Mouse (Mus musculus) adipocyte (in vitro differentiated cells): Measurements from ENCODE around the gene Emilin3.
"Not testable (repeated sequence)": the region's sequence is repeated elsewhere in the genome, so short reads cannot be mapped to it uniquely, and the experiment has no call there.

Source experiments
- DNase-seq: peaks from one replicate; pipeline ENCODE4 v3.0.0-alpha.2; 2016; ENCODE audit warnings: low spot score

The Emilin3 gene

DNA sequence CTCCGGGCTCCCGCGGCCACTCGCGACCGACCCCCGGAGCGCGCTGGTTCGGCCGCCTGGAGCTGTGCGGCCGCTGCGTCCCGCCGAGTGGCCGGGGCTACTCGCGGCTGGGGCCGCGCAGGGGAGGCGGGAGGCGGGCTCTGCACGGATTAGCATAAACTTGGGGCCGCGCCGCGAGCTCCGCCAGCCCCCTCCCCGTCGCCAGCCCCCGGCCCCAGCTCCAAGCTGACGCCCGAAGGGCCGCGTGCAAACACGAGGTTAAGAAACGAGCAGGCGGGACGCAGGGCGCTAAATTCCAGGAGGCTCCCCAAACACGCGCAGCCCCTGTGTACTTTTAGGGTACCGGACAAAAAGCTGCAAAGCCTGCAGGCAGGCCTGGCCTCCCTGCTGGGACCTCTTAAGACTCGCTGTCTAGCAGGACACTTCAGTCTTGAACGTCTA, at the start of gene Emilin3:
Gene Emilin3 (minus strand): TSS at position 98 of the 441 bp plus-strand sequence.
- DNase-seq: no peak

DNA sequence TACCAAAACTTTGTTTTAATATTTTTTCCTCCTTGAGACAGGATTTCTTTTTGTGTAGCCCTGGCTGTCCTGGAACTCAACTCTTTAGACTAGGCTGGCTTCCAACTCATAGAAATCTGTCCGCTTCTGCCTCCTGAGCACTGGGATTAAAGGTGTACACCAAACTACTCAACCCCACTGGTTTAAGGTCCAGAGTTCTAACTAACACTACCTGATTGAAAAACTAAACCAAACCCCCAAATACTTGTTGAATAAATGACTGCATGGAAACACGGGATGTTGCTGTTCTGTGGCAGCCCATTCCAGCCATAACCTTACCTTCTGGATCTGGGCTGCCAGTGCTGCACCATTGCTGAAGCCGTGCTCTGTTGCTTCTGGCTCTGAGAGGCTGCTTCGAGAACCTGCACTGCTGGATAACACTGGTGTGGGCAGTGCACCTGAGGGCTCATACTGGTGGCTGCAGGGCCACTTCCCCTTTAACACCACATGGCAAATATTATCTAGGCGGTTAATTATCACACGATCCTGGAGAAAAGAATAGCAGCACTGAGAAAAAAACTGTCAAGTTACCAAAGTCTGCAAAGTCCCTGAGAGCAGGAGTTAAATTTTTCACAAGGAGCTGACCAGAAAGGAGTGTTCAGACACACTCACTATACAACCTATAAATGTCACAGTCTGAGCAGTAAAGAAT, 49.0 kb upstream of the Emilin3 start:
- DNase-seq: no peak

DNA sequence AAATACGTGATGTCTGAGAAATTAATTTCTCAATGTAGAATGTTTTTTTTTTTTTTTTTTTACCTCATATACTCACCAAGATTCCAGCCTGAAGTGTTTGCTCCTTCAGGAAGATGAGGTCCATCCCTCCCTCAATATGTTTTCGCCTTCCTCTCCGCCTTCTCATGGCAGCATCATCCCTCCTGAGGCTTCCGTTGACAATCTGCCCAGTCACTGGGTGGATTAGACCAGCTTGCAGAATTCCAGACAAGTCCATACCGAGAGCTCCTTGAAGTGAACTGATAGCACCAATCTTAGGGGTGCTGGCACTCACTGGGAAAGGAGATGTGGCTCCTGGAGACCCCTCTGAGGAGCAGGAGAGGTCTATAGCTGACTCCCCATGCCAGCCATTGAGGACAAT, 47.8 kb upstream of the Emilin3 start:
- no peak for DNase-seq

DNA sequence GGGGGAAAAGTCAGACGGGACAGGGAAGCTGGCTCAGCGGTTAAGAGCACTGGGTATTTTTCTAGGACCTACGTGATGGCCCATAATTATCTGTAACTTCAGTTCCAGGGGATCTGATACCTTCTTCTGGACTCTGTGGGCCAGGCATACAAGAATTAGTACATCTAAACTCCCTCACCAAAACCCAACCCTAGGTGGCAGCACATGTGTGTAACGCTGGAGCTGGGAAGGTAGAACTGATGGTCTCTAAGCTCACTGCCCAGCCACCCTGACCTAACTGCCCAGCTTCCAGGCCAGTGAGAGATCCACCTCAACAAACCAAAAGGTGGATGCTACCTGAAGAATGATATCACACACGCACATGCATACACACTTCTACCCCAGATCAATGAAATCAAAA, 46.6 kb upstream of the Emilin3 start:
- no peak for DNase-seq

DNA sequence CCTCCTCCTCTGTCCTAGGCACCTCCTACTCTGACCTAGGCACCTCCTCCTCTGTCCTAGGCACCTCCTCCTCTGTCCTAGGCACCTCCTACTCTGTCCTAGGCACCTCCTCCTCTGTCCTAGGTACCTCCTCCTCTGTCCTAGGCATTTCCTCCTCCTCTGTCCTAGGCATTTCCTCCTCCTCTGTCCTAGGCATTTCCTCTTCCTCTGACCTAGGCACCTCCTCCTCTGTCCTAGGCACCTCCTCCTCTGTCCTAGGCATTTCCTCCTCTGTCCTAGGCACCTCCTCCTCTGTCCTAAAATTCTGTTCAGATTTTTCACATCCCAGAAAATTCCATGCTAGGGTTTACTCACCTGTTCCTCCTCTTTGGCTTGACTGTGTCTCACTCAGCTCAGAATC, 45.7 kb upstream of the Emilin3 start:
- not testable (repeated sequence) for DNase-seq

DNA sequence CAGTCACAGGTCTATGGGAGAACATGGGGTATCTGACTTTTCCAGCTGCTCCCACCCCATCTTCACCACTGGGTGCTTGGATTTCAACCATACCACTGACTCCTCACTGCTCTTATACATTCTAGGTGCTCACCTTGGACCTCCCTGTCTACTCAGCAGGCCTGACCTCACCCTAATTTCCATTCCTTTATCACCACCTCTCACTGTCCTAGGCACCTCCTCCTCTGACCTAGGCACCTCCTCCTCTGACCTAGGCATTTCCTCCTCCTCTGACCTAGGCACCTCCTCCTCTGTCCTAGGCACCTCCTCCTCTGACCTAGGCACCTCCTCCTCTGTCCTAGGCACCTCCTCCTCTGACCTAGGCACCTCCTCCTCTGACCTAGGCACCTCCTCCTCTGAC, 45.2 kb upstream of the Emilin3 start:
- not testable (repeated sequence) for DNase-seq

DNA sequence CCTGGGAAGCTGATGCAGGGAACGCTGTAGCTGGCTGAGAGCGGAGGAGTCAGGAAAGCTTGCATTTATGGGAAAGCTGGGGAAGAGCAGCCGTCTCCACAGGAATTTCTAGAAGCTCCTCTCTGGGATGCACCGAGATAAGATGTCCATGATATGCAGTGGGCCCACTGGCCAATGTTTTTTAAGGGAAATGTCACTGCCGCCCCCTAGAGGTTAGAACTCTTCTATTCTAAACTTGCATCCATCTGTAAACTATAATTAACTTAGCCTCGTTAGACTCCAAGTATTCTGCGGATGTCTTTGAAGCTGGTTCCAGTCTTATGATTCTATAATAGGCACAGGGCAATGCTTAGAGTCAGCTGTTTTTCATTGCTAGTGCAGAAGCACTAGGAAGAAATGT, 43.2 kb upstream of the Emilin3 start:
- DNase-seq: no peak

DNA sequence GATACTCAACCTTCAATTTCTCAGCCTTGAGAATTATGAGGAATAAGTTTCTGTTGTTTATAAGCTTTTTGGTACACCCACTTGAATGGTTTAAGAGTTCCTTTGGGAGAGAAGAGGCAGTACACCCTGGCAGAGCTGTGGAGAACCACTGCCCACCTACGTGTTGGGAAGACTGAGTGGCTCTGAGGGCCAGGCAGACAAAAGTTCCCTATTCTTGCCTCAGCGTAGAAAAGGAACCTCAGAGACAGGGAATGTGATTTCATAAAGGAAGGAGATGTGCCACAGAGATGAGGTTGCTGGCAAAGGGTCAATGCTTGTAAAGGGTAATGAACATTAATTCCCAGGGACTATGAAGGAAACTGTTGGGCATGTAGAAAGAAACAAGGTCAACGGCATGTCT, 42.4 kb upstream of the Emilin3 start:
- DNase-seq: no peak

DNA sequence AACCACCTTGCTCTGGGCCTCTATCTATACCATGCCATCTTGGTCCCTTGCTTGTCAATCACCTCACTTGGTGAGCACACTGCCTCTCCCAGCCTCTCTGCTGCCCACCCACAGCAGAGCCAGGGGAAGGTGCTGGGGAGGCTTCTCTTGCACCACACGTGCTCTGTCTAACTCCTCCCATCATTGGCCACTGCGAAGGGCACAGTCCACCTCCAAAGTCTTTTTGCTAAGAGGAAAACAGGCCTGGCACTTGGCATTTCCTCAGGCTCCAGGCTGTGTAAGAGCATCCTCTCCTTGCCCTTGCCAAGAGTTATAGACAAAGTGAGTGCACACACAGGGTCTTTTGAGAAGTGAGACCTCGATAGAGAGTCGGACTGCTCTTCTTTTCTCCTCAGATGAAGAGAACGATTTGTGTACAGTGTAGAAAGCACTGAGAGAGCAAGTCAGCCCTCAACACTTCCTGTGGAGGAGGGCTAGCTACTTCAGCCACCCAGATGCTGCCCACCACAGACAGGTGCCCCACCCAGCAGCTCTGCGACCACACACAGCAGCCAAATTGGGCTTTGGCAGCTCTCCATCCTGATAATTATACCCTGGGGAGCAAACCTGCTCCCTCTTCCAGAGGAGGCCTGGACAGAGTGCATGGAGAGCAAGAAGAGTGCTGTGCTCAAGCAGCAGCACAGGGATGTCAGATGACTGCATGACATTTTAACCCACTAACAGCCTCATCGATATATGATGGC, 41.2 kb upstream of the Emilin3 start:
- DNase-seq: no peak

DNA sequence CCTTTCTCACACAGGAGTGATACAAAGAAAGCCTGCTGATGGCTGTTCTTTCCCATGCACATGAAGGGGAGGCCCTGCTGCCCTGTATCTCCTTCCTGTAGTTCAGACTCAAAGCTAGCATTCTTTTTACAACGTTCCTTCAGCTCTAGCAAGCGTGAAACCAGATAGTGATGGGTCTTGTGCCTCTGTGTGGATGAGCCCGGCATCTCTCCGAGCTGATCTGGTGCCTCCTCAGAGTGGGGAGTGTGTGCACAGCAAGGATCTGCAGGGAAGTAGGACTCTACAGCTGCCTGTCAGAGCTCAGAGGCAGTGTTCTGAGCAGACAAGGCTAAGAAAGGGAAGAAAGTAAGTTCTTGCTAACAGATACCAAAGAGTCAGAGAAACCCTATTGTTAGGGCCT, 39.5 kb upstream of the Emilin3 start:
- DNase-seq: no peak

DNA sequence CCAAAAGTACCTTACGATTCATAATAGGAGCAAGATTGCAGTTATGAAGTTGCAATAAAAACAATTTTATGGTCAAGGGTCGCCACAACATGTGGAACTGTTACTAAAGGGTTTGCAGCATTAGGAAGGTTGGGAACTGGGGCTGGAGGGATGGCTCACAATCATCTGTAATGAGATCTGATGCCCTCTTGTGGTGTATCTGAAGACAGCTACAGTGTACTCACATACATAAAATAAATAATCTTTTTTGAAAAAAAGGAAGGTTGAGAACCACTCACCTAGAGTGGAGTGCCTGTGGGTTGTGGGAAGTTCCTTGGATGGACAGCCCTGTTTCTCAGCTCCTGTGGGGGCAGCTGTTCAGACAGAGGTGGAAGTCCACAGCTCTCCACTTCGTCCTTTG, 30.3 kb upstream of the Emilin3 start:
- DNase-seq: no peak

DNA sequence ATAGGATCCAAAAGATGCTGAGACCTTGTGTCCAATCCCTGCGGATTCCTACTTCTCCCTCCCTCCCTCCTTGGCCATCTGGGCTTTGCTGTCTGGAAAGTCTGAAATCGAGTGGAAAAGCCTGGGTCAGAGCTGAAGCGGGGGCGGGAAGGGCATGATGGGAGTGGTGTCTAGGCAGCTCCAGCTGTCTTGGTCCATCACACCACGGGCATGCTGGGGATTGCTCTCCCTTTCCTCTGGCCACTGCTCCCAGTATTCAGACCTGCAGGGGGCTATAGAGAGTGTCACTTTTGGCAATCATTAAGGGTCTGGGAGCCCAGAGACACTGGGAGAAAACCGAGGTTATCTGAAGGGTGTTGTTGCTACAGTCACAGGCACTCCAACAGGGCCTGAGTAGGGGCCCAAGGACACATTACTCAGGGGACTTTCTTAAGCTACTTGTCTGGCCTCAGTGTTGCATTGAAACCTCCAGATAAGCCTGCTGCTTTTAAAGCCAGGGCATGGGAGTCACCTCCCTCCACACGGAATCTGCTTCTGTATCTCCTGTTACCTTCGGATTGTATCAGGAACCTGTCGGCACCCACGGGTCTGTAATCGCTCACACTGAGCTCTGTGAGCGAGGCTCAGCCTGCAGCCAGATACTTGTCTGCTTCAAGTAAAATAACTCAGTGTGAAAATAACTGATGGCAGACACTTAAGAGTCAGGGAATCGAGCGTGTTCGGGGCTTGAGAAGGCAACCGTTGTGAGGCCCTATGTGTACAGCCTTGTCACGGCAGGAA, 29.0 kb upstream of the Emilin3 start:
- DNase-seq: no peak

DNA sequence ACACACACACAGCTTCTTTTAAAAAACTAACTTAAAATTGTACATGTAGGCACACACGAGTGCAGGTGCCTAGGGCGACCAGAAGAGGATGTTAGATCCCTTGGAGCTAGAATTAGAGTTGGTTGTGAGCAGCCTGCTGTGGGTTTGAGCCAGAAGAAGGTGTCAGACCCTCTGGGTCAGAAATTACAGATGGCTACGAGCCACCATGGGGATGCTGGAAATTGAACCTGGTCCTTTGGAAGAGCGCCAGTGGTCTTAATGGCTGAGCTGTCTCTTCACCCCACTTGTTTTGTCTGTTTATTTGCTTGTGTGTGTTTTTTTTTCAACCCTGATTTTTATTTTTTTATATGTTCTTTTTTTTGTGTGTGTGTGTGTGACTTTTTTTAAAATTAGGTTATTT, 22.3 kb upstream of the Emilin3 start:
- DNase-seq: no peak

DNA sequence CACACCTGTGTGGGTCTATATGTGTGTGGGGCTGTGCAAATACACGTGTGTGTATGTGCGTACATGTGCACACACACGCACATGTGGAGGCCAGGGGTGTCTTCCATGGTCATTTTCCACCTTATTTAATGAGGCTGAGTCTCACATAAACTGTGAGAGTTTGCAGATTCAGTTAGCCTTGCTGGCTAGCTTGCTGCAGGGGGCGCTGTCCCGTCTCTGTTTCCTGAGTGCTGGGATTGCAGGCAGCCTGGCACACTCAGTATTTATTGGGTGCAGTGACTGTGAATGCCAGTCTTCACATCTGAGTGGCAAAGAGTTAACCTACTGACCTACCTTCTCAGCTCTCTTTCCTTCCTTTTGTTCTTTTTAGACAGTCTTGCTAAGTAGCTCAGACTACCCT, 21.8 kb upstream of the Emilin3 start:
- DNase-seq: no peak

DNA sequence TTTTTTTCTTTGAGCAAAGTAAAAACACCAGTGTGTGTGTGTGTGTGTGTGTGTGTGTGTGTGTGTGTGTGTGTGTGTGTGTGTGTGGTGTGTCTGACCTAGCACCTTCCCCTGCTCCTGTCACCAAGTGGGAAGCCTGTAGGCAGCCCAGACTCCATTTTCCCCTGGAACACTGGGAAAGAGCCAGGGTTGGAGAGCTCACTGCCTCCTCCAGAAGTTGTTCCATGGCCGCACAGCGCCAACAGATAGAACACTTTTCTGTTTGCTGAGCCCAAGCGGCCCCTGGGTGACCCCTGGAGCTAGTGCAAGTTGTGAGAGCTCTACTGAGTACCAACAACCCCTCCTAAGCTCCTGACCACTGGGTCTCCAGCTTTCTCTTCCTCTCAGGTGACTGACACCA, 20.9 kb upstream of the Emilin3 start:
- no peak for DNase-seq

DNA sequence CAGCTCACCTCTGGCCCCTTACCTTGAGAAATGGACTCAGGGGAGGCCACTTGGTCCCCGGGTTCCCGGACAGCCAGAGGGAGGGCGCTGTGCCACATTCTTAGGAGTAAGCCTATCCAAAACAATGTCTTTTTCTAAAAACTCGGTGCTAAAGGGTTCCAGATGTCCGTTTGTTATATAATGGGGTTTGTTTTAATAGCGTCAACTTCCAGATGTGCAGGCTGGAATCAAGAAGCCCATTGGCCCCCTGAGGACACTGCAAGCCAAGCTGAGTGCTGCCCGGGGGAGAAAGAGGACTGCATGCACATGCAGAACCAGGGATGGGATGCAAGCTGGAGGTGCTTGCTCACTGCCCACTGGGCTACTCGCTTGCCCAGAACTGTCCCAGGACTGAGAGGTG, 20.2 kb upstream of the Emilin3 start:
- peak; percentile 39 for DNase-seq

DNA sequence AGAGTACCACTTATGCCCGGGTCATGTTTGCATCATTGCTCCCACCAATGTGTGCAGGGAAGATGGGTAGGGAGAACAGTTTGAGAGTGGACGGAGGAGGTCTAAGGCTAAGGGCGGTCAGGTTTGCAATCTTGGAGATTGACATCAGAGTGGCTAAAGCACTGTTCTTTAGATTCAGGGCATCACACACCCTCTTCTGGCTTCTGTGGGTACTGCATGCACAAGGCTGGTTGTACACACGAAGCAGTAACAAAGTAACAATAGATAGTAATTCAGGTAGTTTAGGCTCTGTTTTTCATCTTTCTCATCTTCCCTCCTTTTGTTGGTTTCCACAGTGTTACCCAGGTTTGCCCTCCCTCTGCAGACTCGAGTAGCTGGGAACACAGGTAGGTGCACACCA, 19.2 kb upstream of the Emilin3 start:
- DNase-seq: no peak

DNA sequence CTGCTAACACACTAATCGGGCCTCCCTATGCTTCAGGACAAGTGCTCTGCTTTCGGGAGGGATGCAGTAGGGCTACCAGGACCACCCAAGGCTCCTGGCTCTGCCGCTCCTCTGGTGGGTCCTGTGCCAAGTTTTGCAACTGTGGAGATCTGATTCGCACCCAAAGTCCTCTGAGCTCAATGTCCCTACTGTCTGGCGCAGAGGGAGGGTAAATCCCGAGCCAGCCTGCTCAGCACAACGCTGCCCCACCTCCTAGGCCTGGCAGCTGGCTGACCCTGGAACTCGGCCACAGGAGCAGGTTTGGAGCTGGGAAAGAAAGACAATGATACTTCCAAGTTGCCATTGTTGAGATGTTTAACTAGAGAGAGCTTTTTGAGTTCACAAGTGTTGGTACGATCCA, 13.1 kb upstream of the Emilin3 start:
- no peak for DNase-seq

DNA sequence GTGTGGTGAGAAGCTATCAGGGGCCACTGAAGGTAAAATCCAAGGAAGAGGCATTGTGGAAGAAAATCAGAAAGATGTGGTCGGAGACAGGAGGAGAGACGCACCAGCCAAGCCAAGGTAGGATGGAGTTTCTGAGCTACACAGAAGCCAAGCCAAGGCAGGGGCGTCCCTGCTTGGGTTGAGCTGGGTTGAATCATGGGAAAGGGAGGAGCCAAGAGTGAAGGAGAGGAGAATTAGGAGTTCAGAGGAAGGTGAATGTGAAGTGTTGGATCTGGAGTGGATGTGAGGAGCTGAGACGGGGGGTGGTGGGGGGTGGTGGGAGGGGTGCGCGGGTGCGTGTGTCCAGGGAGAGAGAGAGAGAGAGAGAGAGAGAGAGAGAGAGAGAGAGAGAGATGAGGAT, 9.2 kb upstream of the Emilin3 start:
- DNase-seq: no peak

DNA sequence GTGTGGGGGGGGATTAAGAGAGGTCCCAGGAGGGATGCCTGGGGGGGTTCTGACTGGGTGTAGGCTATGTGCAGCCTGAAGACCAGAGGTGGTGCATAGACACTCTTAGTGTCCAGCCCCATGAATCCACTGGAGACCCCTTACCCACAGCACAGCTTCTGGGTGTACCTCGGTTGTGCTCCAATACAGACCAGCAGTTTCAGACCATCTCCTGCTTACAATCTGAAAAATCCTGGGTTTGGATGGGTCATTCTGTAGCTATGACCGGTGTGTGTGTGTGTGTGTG, 6.7 kb upstream of the Emilin3 start:
- no peak for DNase-seq

DNA sequence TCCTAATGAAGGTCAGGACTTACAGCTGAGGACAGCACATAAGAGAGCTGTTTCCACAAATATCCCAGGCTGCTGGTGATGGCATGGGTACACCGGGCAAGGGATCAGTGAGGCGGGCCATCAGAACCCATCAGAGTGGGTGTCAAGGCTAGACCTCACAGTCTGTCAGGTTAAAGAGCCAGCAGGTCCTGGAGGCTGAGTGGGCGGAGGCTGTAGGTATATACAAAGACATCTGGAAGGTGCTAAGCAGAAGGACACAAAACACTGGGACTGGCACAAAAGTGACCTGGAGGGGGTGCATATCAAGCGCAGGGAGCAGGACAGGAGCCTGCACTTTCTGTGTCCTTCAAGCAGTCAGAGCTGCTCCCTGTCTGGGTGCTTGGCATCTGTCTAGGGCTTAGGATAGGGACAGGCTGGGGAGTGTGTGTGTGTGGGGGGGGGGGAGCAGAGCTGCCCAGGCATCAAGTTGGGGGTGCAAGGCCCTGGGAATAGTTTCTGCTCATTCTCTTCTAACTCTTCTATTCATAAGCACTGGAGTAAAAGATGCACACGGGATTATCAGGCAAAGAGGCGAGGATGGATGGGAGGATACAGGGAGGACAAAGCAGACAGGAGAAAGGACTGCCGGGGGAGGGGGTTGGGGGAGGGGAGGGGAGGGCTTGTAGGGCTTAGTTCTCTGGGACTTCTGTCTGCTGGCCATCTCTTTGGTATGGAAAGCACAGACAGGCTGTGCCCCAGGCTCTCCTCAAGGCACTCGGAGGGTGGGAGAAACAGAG, 6.2 kb upstream of the Emilin3 start:
- DNase-seq: no peak

DNA sequence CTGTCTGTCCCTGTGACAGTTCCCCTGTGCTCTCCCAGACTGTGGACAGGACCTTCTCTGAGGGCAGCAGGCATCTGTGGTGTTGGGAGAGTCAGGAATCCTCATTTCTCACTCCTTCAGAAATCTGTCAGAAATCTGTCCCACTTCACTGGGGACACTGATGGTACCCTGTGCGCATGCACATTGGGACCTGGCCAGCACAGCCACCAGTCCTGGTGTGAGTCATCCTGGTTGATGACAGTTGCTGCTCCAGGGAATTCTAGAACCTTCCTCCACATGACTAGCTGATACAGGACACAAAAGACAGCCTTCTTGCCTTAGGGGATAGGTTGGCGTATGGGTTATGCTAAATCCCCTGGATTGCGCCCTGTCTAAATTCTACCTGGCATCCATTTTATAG, 5.2 kb upstream of the Emilin3 start:
- no peak for DNase-seq

DNA sequence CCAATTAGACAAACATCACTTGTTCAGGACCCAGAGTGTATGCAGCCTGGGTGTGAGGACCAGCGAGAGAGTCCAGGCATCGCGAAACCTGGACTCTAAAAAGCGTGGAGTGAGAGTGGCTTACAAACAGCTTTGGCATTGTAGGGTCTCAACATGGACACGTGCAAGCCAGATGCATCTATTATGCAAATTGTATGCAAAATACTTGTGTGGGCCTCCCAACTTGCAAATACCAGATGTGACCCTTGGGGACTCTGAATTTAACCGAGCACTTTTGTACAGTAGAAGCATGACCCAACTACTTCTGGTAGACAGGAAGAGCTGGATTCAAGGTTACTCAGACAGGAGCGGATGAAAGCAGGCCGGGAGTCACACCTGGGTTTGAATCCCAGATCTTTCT, 4.6 kb upstream of the Emilin3 start:
- DNase-seq: no peak
